Mouse (Mus musculus) embryo, embryonic 11.5 days (tissue): ENCODE results near the gene Haao.

Experiments used
- DNase-seq: peaks from one replicate; pipeline ENCODE4 v3.0.0-alpha.2; 2012; ENCODE audit warnings: low read depth, low spot score

The Haao gene

GRCm38 (mm10) chr17:83790158-83790557 is 57.6 kb downstream of the Haao start:
- no peak for DNase-seq

GRCm38 (mm10) chr17:83786418-83786817 is 61.3 kb downstream of the Haao start:
- DNase-seq = no peak

GRCm38 (mm10) chr17:83782740-83783139 is 65.0 kb downstream of the Haao start:
- DNase-seq = no peak
